Mouse (Mus musculus) neural tube, embryonic 13.5 days (tissue): ENCODE results near the gene Thnsl1. TPM values are rescaled to one million over a fixed set of nuclear protein-coding genes. Genes with fewer than 3 reads are reported as not detected.

Source experiments
- ATAC-seq: fragments of 200-750 bp; cut with Nextera tagmentation; 2 replicates; pipeline ENCODE4 v1.8.0; 2017; ENCODE audit warnings: low read depth, mild to moderate bottlenecking, moderate TSS enrichment, moderate library complexity
- H3K27ac ChIP-seq: fragments of 300-500 bp; sonication (generic); replicated peaks from 2 replicates; pipeline ENCODE4 v1.5.1; 2015; ENCODE audit warnings: moderate library complexity, mild to moderate bottlenecking, inconsistent platforms
- H3K27me3 ChIP-seq: fragments of 300-500 bp; sonication (generic); 2 replicates; pipeline ENCODE4 v1.6.1; 2015; ENCODE audit warnings: mild to moderate bottlenecking, inconsistent platforms
- H3K36me3 ChIP-seq: fragments of 300-500 bp; sonication (generic); 2 replicates; pipeline ENCODE4 v1.6.1; 2015; ENCODE audit warnings: mild to moderate bottlenecking, inconsistent platforms
- H3K4me1 ChIP-seq: fragments of 300-500 bp; sonication (generic); replicated peaks from 2 replicates; pipeline ENCODE4 v1.6.1; 2015; ENCODE audit warnings: inconsistent platforms
- H3K4me2 ChIP-seq: fragments of 300-500 bp; sonication (generic); 2 replicates; pipeline ENCODE4 v1.6.1; 2015; ENCODE audit warnings: inconsistent platforms, mild to moderate bottlenecking, moderate library complexity
- H3K4me3 ChIP-seq: fragments of 300-500 bp; sonication (generic); 2 replicates; pipeline ENCODE4 v1.5.1; 2015; ENCODE audit warnings: mild to moderate bottlenecking, inconsistent platforms
- H3K9ac ChIP-seq: fragments of 300-500 bp; sonication (generic); 2 replicates; pipeline ENCODE4 v1.6.1; 2015; ENCODE audit warnings: moderate library complexity, mild to moderate bottlenecking, inconsistent platforms
- H3K9me3 ChIP-seq: fragments of 300-500 bp; sonication (generic); 2 replicates; pipeline ENCODE4 v1.6.1; 2016; ENCODE audit warnings: inconsistent platforms
- WGBS: fragments of 180-500 bp; shearing (Covaris S2); methylation state at CpG from one replicate; pipeline ENCODE4 v1.1.7; 2015; 5-methylcytosine and 5-hydroxymethylcytosine counted together
- polyA plus RNA-seq: library from polyadenylated mRNA; unstranded; fragments of >200 nt; fragmentation: Nextera tagmentation; extraction: Ambion mirVana; gene quantifications from 2 replicates; pipeline ENCODE4 v1.2.1, GENCODE M21; 2015

Gene Thnsl1
- polyA plus RNA-seq, 1 experiment from 2014 or later = 19.3 TPM

DNA sequence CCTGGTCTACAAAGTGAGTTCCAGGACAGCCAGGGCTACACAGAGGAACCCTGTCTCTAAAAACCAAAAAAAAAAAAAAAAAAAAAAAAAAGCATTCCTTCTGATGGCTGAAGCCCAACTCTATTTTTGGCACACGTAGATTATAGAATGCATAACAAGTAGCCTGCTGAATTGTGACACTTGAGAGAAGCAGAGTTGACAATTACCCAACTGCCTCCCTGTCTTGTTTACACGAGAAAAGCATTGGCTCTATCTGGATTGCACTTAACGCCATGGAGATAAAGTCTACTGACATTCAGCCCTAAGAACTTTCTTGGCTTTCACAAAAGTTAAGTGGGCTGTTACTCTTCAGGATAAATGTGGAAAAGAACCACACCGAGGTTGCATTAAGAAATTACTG, 39.5 kb downstream of the Thnsl1 start:
- WGBS = 86% methylated on average over 4 of the region's 4 CpGs
- no peaks in the 10 kb centered on the region for H3K9me3 ChIP-seq
- no peak for ATAC-seq
- H3K4me1 ChIP-seq = no peaks in the 10 kb centered on the region
- H3K36me3 ChIP-seq = no peaks in the 10 kb centered on the region
- H3K27ac ChIP-seq = no peak overlapping the region
- no peak overlapping the region for H3K4me2 ChIP-seq
- no peaks in the 10 kb centered on the region for H3K27me3 ChIP-seq
- H3K9ac ChIP-seq = no peak overlapping the region
- no peak overlapping the region for H3K4me3 ChIP-seq

DNA sequence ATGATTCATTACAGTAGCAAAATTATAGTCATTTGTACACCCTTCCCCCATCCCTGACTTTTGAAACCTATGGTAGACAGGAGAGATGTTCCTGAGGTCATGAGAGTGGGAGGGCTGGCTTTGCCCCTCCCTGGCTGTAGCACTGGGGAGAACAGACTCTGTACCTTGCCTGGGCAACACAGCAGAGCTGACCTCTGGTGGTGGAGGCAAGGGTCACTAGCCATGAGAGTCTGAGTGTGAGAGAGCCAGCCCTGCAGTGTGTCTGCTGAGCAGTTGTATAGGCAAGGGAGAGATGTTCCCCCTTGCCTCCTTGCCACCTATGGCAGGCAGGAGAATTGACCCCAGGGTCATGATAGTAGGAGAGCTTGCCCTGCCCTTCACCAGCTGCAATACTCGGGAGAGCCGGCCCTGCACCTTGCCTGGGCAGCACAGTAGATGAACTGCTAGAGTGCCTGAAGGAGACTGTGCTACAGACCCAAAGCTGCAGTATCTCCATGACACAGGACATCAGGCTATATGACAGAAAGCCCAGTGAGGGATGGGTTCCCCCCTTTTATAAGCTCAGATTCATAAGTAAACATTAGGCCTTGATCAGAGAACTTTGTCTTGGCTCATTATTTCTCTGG, 40.1 kb downstream of the Thnsl1 start:
- Histone ChIP-seq H3K9me3 (no peaks in the 10 kb centered on the region), H3K4me2 (no peak overlapping the region), H3K4me1 (no peaks in the 10 kb centered on the region), H3K27me3 (no peaks in the 10 kb centered on the region), H3K4me3 (no peak overlapping the region), H3K36me3 (no peaks in the 10 kb centered on the region), H3K9ac (no peak overlapping the region), H3K27ac (no peak overlapping the region)
- ATAC-seq = no peak
- 92% methylated on average over 2 of the region's 2 CpGs for WGBS

DNA sequence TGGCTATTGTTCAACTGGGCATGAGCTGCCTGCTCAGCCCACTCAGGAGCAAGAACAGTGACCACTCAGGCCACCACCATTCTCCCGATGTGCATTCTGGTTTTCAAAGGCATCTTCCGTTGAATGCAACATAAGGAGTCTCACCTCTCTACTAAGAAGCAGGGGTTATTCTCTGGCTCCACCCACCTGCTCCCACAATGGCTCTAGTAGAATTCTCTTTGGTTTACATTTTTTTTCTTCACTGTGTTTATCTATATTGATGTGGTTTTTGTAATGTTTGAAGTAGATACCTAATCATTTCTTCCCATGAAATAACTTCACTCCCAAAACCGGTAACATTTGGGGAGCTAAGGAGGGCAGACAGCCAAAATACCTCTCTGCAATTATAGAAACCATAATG, 48.1 kb downstream of the Thnsl1 start:
- no peak overlapping the region for H3K4me2 ChIP-seq
- H3K9me3 ChIP-seq = no peaks in the 10 kb centered on the region
- no peak overlapping the region for H3K9ac ChIP-seq
- H3K27me3 ChIP-seq = no peaks in the 10 kb centered on the region
- no peak overlapping the region for H3K27ac ChIP-seq
- H3K4me1 ChIP-seq = no peaks in the 10 kb centered on the region
- H3K36me3 ChIP-seq = no peaks in the 10 kb centered on the region
- no peak for ATAC-seq
- H3K4me3 ChIP-seq = no peak overlapping the region
- 80% methylated on average over 3 of the region's 3 CpGs for WGBS

DNA sequence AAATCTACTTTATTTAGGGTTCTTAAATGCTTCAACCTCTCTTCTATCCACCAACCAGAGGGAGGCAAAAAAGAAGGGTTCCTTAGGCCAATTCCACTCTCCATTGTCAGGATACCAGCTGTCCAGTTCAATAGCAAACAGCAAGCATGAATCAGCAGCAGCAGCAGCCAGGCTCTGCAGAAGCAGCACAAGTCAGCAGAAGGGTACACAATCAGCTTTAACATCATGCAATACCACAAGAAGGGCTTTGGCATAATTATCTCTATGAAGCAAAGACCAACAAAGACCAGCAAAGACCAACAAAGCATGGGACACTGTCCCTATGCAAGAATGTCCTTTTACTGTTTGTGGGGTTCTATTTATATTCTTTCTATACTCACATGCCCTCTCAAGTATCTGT, 48.8 kb downstream of the Thnsl1 start:
- Histone ChIP-seq H3K4me2 (no peak overlapping the region), H3K36me3 (no peaks in the 10 kb centered on the region), H3K27ac (no peak overlapping the region), H3K4me1 (no peaks in the 10 kb centered on the region), H3K9ac (no peak overlapping the region), H3K9me3 (no peaks in the 10 kb centered on the region), H3K4me3 (no peak overlapping the region), H3K27me3 (no peaks in the 10 kb centered on the region)
- no peak for ATAC-seq

DNA sequence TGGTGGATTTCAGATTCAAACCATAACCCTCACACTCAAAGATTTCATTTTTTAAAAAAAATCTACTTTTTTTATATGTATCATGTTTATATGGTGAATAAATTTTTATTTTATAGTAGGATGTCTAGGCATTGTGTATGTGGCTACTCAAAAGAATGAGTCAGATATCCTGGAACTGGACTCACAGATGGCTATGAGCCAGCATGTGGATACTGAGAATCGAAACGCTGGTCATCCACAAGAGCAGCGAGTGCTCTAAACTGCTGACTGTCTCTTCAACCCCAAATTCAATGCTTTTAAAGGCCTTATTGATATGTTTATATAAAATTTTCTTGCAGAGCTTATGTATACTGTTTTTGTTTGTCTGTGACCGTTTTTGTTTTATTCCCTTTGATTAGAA, 52.8 kb downstream of the Thnsl1 start:
- Histone ChIP-seq H3K27me3 (no peaks in the 10 kb centered on the region), H3K9me3 (no peaks in the 10 kb centered on the region), H3K36me3 (no peaks in the 10 kb centered on the region), H3K4me3 (no peak overlapping the region), H3K4me2 (no peak overlapping the region), H3K4me1 (peaks cover 8% of the 10 kb centered on the region; the same call in 1 of the 2 replicates), H3K9ac (no peak overlapping the region), H3K27ac (no peak overlapping the region)
- 94% methylated on average over 4 of the region's 4 CpGs for WGBS
- ATAC-seq = no peak

DNA sequence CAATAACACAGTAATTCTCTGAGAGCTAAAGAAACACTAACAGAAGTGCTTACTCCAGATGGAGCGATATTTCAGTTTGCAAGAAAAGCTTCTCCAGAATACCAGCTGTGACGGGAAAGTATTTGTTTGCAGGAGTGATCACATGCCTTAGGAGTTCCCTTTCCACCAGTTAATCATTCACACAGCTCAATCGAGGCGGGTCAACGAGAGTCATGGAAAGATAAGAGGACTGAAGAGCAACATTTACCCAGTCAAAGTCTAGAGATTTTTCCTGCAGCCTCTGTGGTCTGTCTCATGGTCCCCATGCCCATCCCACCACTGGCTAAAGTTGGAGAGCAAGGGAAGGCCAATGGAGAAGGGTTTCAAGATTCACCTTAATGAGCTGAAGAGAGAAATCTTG, 53.6 kb downstream of the Thnsl1 start:
- Histone ChIP-seq H3K27me3 (no peaks in the 10 kb centered on the region), H3K27ac (no peak overlapping the region), H3K4me3 (no peak overlapping the region), H3K9ac (no peak overlapping the region), H3K36me3 (no peaks in the 10 kb centered on the region), H3K4me1 (peaks cover 8% of the 10 kb centered on the region; the same call in 1 of the 2 replicates), H3K9me3 (no peaks in the 10 kb centered on the region), H3K4me2 (no peak overlapping the region)
- WGBS = 67% methylated on average over 5 of the region's 5 CpGs
- no peak for ATAC-seq

DNA sequence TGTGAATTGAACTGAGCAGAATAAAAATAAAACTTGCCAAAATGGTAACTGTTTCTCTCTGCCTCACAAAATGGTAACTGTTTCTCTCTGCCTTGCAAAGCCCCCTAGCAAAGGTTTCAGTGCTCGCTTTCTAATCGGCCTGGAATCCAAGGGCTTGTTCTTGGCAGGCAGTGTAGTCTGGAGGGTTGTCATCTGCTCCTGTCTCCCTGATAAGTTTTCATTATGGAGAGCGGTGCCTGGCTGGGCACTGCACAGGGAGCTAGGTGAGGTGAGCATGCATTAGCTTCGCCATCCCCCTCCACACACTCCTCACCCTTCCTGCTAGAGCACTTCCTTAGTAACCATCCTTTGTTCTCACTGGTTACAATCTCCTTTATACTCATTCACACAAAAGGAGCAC, 54.5 kb downstream of the Thnsl1 start:
- no peak for ATAC-seq
- H3K27ac ChIP-seq = no peak overlapping the region
- H3K4me1 ChIP-seq = peaks cover 8% of the 10 kb centered on the region; the same call in 1 of the 2 replicates
- H3K36me3 ChIP-seq = no peaks in the 10 kb centered on the region
- no peak overlapping the region for H3K4me2 ChIP-seq
- WGBS = 67% methylated on average over 4 of the region's 4 CpGs
- no peaks in the 10 kb centered on the region for H3K9me3 ChIP-seq
- H3K27me3 ChIP-seq = no peaks in the 10 kb centered on the region
- no peak overlapping the region for H3K9ac ChIP-seq
- no peak overlapping the region for H3K4me3 ChIP-seq

DNA sequence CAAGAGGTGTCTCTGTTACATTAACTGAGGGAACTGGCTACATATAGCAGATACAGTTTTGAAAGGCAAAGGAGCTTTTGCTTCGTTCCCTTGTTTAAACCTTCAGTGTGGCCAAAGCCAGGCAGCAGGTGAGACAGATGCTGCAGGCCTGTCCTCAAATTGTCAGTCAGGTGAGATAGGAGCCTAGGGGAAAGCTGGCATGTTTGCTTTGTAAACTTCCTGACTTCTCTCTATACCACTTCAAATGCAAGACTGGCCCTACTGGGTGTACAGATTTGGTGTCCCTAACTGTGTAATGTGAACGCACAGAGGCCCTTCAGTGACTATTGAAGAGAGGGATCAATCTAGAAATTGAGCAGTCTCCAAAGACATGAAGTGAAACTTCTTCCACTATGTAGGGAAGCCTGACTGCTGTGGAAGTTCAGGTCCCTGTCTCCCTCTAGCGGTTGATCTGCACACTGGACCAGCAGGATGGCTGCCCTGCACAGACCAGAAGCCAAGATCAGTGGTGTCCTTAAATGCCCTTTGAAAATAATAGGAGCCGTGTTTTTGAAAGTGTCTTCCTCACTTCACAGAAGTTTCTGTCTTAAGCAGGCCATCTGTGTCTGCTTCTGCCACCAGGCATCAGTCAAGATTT, 56.0 kb downstream of the Thnsl1 start:
- WGBS = 27% methylated on average over 4 of the region's 4 CpGs
- H3K4me3 ChIP-seq = no peak overlapping the region
- no peak overlapping the region for H3K27ac ChIP-seq
- ATAC-seq = peak; percentile 96
- no peak overlapping the region for H3K9ac ChIP-seq
- peaks cover 8% of the 10 kb centered on the region; the same call in 1 of the 2 replicates for H3K4me1 ChIP-seq
- no peaks in the 10 kb centered on the region for H3K9me3 ChIP-seq
- no peaks in the 10 kb centered on the region for H3K27me3 ChIP-seq
- H3K4me2 ChIP-seq = no peak overlapping the region
- H3K36me3 ChIP-seq = no peaks in the 10 kb centered on the region

DNA sequence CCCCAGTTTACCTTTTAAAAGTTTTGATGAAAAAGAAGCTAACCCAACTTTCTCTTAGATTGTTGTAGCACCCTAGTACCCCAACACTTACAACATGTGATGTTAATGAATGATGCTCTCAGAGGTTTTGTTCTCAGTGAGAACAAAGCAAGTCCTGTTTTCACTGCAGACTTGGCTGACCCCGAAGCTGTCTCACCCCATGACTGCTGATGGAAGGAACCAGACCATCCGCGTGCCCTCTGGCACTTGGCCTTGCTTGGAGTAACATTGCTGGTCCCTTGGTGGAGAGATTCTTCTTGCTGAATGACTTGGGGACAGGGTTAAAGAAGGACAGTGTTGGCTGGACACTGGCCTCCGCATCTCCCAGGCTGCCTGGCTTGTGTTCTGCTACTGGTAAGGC, 58.5 kb downstream of the Thnsl1 start:
- Histone ChIP-seq H3K4me2 (no peak overlapping the region), H3K27me3 (no peaks in the 10 kb centered on the region), H3K4me3 (no peak overlapping the region), H3K36me3 (no peaks in the 10 kb centered on the region), H3K9me3 (no peaks in the 10 kb centered on the region), H3K9ac (no peak overlapping the region), H3K27ac (no peak overlapping the region), H3K4me1 (peaks cover 19% of the 10 kb centered on the region)
- no peak for ATAC-seq
- WGBS = 67% methylated on average over 4 of the region's 4 CpGs

Other genes with a start within 250 kb of the Thnsl1 start
- gene Arhgap21, start 236.8 kb upstream of the Thnsl1 start, polyA plus RNA-seq = 33.9 and 34.9 TPM in 2 replicates
- 1.5 and 1.6 TPM in 2 replicates for gene Enkur, start 359 bp upstream of the Thnsl1 start, polyA plus RNA-seq
- 2.2 and 2.5 TPM in 2 replicates for gene Gpr158, start 161.8 kb downstream of the Thnsl1 start, polyA plus RNA-seq